Mouse (Mus musculus) embryonic facial prominence, embryonic 10.5 days (tissue): ENCODE measurements around the gene Rtp4. TPM values are rescaled to one million over a fixed set of nuclear protein-coding genes. Genes with fewer than 3 reads are reported as not detected.

Source experiments
- DNase-seq: peaks from one replicate; pipeline ENCODE4 v3.0.0-alpha.2; 2017; ENCODE audit warnings: low spot score
- H3K27ac ChIP-seq: fragments of 300-500 bp; sonication (generic); replicated peaks from 2 replicates; pipeline ENCODE4 v1.5.1; 2016; ENCODE audit warnings: mild to moderate bottlenecking
- H3K27me3 ChIP-seq: fragments of 300-500 bp; sonication (generic); replicated peaks from 2 replicates; pipeline ENCODE4 v1.6.1; 2016; ENCODE audit warnings: low read depth, mild to moderate bottlenecking; ENCODE audit not compliant: poor library complexity, severe bottlenecking
- H3K36me3 ChIP-seq: fragments of 300-500 bp; sonication (generic); replicated peaks from 2 replicates; pipeline ENCODE4 v1.6.1; 2016; ENCODE audit warnings: mild to moderate bottlenecking, moderate library complexity
- H3K4me1 ChIP-seq: fragments of 300-500 bp; sonication (generic); 2 replicates; pipeline ENCODE4 v1.6.1; 2016
- H3K4me3 ChIP-seq: fragments of 300-500 bp; sonication (generic); 2 replicates; pipeline ENCODE4 v1.5.1; 2016; ENCODE audit warnings: mild to moderate bottlenecking, moderate library complexity
- H3K9me3 ChIP-seq: fragments of 300-500 bp; sonication (generic); 2 replicates; pipeline ENCODE4 v1.6.1; 2016; ENCODE audit warnings: mild to moderate bottlenecking
- WGBS: fragments of 180-500 bp; shearing (Covaris S2); methylation state at CpG from one replicate; pipeline ENCODE4 v1.1.7; 2016; 5-methylcytosine and 5-hydroxymethylcytosine counted together
- polyA plus RNA-seq: library from polyadenylated mRNA; unstranded; fragments of >200 nt; fragmentation: Nextera tagmentation; extraction: Ambion mirVana; gene quantifications from 2 replicates; pipeline ENCODE4 v1.2.1, GENCODE M21; 2016

The Rtp4 gene
- polyA plus RNA-seq, 1 experiment from 2014 or later, result 1.2 TPM

DNA sequence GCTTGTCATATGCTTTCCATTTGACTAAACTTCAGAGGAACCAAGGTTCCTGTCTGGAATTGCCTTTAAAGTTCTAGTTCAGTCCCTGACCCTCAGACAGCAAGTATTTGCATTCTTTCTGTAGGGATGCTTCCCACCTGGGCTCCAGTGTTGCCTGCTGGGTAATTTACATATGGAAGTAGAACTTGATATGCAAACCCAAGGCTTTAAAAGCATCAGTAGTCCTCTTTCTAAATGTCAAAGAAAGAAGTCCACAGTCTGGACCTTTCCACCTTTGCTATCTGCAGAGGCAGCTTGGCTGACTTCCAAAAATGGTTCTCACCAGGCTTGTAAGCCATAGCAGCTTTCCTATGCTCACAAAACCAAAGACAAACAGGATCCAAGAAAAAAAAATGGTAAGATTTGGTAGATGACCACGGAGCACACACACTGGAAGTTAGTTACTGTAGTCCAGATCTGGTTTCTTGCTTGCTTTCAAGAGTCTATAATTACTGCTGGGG, 87.9 kb downstream of the Rtp4 start:
- no peak for DNase-seq
- H3K4me1 ChIP-seq, result no peaks in the 10 kb centered on the region; the same call in 1 of the 2 replicates

DNA sequence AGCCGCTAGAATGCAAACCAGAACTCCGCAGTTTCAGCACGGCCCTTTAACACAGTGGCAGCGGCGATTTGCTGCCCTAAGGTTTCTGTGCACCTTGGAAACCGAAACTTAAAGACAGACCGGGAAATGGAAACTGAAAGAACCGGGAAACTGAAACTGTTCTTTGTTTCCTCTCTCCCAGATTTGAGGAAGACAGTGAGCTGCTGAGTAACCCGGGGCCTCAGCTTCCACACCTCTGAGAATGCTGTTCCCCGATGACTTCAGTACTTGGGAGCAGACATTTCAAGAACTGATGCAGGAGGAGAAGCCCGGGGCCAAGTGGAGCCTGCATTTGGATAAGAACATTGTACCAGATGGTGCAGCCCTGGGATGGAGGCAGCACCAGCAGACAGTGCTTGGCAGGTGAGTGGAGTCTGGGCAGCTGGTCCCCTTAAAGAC, 89.7 kb downstream of the Rtp4 start:
- WGBS, result 44% methylated on average over 11 of the region's 11 CpGs
- no peaks in the 10 kb centered on the region; the same call in 1 of the 2 replicates for H3K4me1 ChIP-seq
- H3K9me3 ChIP-seq, result no peaks in the 10 kb centered on the region
- H3K27ac ChIP-seq, result peak overlapping the region; percentile 63
- no peaks in the 10 kb centered on the region for H3K36me3 ChIP-seq
- 0 out of 2 replicates have a peak, but pooled peaks cover 4% of the 10 kb centered on the region for H3K27me3 ChIP-seq
- DNase-seq, result peak; percentile 17
- peak overlapping the region; percentile 33 for H3K4me3 ChIP-seq

More for the DNA sequence above, 87.9 kb downstream of the Rtp4 start:
- Histone ChIP-seq H3K4me3 (no peak overlapping the region), H3K27me3 (0 out of 2 replicates have a peak, but pooled peaks cover 4% of the 10 kb centered on the region), H3K27ac (no peak overlapping the region), H3K36me3 (no peaks in the 10 kb centered on the region), H3K9me3 (no peaks in the 10 kb centered on the region)
- WGBS, result 36% methylated on average over 1 of the region's 1 CpGs

DNA sequence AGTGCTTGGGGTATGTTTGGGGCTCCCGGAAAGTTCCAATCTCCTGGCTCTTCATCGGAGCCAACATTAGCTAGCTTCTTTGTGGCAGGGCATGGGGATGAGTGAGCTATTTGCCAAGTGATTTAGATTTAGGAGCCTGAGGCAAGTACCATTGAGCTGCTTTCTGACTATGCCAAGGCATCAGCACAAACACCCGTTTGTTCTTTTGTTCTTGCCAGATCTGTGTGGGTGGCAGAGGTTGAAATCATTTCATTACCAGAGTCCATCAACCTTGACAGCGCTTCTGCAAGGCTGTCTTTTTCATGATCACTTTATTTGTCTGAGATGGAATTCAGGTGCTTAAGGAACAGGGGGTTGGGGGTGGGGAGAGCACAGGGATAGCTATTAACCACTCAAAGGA, 104.1 kb downstream of the Rtp4 start:
- Histone ChIP-seq H3K4me1 (no peaks in the 10 kb centered on the region), H3K36me3 (no peaks in the 10 kb centered on the region), H3K4me3 (no peak overlapping the region), H3K27ac (no peak overlapping the region), H3K27me3 (no peaks in the 10 kb centered on the region), H3K9me3 (no peaks in the 10 kb centered on the region)
- DNase-seq, result no peak
- WGBS, result 50% methylated on average over 4 of the region's 4 CpGs

DNA sequence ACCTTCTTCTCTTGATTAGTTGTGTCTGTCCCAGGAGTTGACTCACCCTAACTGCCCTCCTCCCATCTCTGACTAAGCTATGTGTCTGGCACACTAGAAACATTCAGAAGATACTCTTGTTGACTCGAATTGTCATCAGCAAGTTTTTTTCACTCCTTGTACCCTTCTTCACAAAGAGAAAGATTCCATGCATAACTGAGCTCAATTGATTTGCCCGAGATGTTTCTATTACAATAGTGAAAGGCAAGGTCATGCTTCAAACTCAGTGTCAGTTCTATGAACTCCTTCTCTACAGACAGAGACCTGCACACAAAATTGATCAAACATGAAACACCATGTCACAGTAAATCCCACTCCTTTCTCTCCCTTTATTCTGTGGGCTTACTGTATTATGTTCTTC, 111.4 kb downstream of the Rtp4 start:
- no peak for DNase-seq
- Histone ChIP-seq H3K9me3 (no peaks in the 10 kb centered on the region), H3K4me1 (no peaks in the 10 kb centered on the region), H3K27me3 (no peaks in the 10 kb centered on the region), H3K4me3 (no peak overlapping the region), H3K27ac (no peak overlapping the region), H3K36me3 (no peaks in the 10 kb centered on the region)
- 76% methylated on average over 2 of the region's 2 CpGs for WGBS

DNA sequence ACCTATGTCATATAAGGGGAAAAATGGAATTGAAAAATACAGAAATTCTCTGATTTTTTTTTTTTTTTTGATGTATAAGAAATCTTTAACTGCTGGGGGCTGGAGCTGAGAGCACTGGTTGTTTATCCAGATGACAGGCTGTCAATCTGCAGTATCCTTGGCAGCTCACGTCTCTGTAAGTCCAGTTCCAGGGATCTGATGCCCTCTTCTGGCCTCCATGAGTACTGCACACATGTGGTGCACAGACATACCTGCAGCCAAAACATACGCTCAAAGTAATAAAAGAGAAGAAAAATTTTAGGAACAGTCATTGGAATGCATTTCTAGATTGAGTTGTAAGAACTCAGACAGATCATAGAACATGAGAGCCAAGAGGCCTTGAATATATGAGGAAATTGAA, 112.6 kb downstream of the Rtp4 start:
- Histone ChIP-seq H3K4me3 (no peak overlapping the region), H3K27me3 (no peaks in the 10 kb centered on the region), H3K9me3 (no peaks in the 10 kb centered on the region), H3K4me1 (no peaks in the 10 kb centered on the region), H3K36me3 (no peaks in the 10 kb centered on the region), H3K27ac (no peak overlapping the region)
- no peak for DNase-seq
- WGBS, result 64% methylated on average over 2 of the region's 2 CpGs

DNA sequence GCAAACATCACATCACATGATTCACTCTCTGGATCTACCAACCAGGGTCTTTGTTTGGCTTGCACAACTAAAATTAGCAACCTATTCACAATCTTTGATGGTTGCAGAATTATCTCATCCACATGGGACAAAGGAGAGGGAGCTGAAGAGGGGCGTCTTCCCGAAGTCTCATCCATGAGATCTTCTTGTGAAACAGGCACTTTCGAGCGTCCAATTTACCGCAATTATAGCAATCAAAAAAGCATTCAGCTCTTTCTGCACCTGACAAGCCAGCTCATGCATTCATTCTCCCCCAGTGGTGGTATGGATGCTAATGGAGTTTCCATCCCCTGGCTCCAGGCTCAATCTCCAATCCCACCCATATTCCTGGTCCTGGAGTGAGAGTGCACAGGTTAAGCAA, 132.9 kb downstream of the Rtp4 start:
- Histone ChIP-seq H3K36me3 (no peaks in the 10 kb centered on the region), H3K9me3 (no peaks in the 10 kb centered on the region), H3K4me3 (no peak overlapping the region), H3K27ac (no peak overlapping the region), H3K4me1 (no peaks in the 10 kb centered on the region), H3K27me3 (no peaks in the 10 kb centered on the region)
- no peak for DNase-seq
- 89% methylated on average over 5 of the region's 5 CpGs for WGBS

DNA sequence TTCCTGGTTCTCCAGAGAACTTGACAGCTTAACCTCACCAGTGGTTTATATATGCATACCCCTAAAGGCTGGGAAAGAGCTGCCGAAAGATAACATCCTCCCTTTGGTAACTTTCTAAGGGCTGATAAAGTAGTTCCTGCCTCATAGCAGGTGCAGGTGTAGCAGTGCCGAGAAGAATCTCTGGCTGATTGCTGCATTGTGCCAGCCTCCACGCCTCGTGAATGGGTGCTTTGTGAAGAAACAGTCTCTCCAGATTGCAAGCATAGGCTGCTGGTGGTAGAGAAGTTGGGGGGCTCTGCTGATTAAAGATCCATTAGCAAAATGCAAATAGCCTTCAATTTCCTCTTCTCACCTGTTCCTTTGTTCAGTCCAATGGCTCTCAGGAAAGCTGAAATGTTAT, 133.4 kb downstream of the Rtp4 start:
- Histone ChIP-seq H3K36me3 (no peaks in the 10 kb centered on the region), H3K27ac (no peak overlapping the region), H3K27me3 (no peaks in the 10 kb centered on the region), H3K4me3 (no peak overlapping the region), H3K4me1 (no peaks in the 10 kb centered on the region), H3K9me3 (no peaks in the 10 kb centered on the region)
- DNase-seq, result no peak
- 79% methylated on average over 4 of the region's 4 CpGs for WGBS

DNA sequence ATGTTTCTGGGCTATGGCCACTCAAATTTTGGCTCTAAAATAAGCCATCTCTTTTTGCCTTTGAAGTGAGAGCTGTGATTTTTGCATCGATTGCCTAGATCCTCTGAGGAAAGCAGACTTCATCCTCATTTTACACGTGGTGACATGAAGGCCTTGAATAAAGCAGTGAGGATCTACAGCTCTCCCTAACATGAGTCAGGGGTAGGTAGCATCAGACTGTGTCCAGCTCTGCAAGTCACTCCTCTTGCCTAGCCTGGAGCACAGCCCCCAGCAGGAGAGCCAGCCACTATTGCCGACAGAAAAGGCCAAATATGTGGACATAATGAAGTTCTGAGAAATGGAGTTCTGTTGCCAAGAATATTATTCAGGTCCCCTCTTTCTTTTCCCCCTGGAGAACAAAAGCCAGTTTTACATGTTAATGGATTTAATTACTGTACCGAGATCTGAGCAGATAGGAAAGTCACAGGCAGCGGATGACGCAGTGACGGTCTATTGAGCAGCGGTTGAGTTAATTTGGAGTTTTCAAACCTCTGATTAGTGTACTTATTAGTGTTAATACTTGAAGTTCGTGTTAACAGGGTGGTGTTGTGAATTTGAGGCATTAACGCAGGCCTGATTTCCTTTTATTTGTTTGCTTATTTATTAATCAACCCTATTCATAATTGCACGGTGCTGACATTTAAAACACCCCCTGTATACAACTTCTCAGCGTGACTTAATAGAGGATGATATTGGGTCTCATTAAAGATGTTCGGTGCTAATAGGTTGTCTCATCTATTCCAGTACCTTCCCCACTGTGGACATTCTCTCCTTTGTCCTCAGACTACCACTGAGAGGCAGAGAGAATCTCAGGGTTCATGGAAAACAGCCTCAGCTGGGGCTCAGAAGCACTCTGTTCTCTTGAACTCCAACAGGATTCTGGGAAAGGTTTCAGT, 139.8 kb downstream of the Rtp4 start:
- no peak for DNase-seq
- Histone ChIP-seq H3K27me3 (no peaks in the 10 kb centered on the region), H3K27ac (no peak overlapping the region), H3K9me3 (no peaks in the 10 kb centered on the region), H3K36me3 (no peaks in the 10 kb centered on the region), H3K4me3 (no peak overlapping the region), H3K4me1 (peaks cover 4% of the 10 kb centered on the region)
- 81% methylated on average over 13 of the region's 13 CpGs for WGBS

Other genes starting within 250 kb of the Rtp4 start
- gene Rtp1, start 91.2 kb upstream of the Rtp4 start, polyA plus RNA-seq, result not detected in 2 replicates
- 4.2 and 4.5 TPM in 2 replicates for gene Masp1, start 524 bp downstream of the Rtp4 start, polyA plus RNA-seq